Mouse (Mus musculus): ENCODE measurements around the gene Sirt4. TPM values are rescaled to one million over a fixed set of nuclear protein-coding genes. Genes with fewer than 3 reads are reported as not detected.
A peak's percentile ranks its signal among the peaks of the same experiment; 100 is the strongest.
"Not testable (repeated sequence)": the region's sequence is repeated elsewhere in the genome, so short reads cannot be mapped to it uniquely, and the experiment has no call there.

Gene Sirt4
- polyA plus RNA-seq, 1 experiment from 2014 or later, result 19.0 TPM

GRCm38 (mm10) chr5:115522531-115522930, 38.0 kb upstream of the Sirt4 start:
- peaks cover 11% of the 10 kb centered on the region; the same call in 1 of the 2 replicates for H3K36me3 ChIP-seq
- no peak overlapping the region for H3K4me3 ChIP-seq
- peaks cover 79% of the 10 kb centered on the region for H3K4me1 ChIP-seq
- H3K27me3 ChIP-seq (ENCODE audit: insufficient read depth, poor library complexity, severe bottlenecking), result no peaks in the 10 kb centered on the region
- H3K9me3 ChIP-seq, result no peaks in the 10 kb centered on the region
- peak overlapping the region; percentile 77 for H3K27ac ChIP-seq
- whole genome bisulfite sequencing, result 78% methylated on average over 4 of the region's 4 CpGs
- DNase-seq (ENCODE audit: low spot score), result no peak

- 69% methylated on average over 20 of the region's 21 CpGs for WGBS
- H3K4me1 ChIP-seq, result peaks cover 74% of the 10 kb centered on the region
- H3K36me3 ChIP-seq, result peaks cover 13% of the 10 kb centered on the region; the same call in 1 of the 2 replicates
- no peaks in the 10 kb centered on the region for H3K27me3 ChIP-seq (ENCODE audit: insufficient read depth, poor library complexity, severe bottlenecking)
- no peak overlapping the region for H3K4me3 ChIP-seq
- H3K27ac ChIP-seq, result peak overlapping the region; percentile 77
- no peak for DNase-seq (ENCODE audit: low spot score)
- H3K9me3 ChIP-seq, result no peaks in the 10 kb centered on the region
Observed at GRCm38 (mm10) chr5:115521553-115522461, 37.3 kb upstream of the Sirt4 start.

- Histone ChIP-seq H3K9me3 (no peaks in the 10 kb centered on the region), H3K4me3 (peak overlapping the region; percentile 20; the same call in 1 of the 2 replicates), H3K27me3 (ENCODE audit: insufficient read depth, poor library complexity, severe bottlenecking) (no peaks in the 10 kb centered on the region), H3K36me3 (peaks cover 10% of the 10 kb centered on the region; the same call in 1 of the 2 replicates), H3K4me1 (peaks cover 72% of the 10 kb centered on the region), H3K27ac (peak overlapping the region; percentile 77)
- WGBS, result 41% methylated on average over 21 of the region's 21 CpGs
- DNase-seq (ENCODE audit: low spot score), result no peak
Observed at GRCm38 (mm10) chr5:115520325-115520869, 35.9 kb upstream of the Sirt4 start.

- H3K36me3 ChIP-seq, result peaks cover 16% of the 10 kb centered on the region
- not testable (repeated sequence) for H3K4me3 ChIP-seq; H3K27me3 ChIP-seq (ENCODE audit: insufficient read depth, poor library complexity, severe bottlenecking); H3K27ac ChIP-seq; H3K9me3 ChIP-seq; DNase-seq (ENCODE audit: low spot score)
- H3K4me1 ChIP-seq, result peaks cover 67% of the 10 kb centered on the region
- WGBS, result 97% methylated on average over 7 of the region's 8 CpGs
Observed at GRCm38 (mm10) chr5:115518214-115518613, 33.7 kb upstream of the Sirt4 start.

GRCm38 (mm10) chr5:115517501-115517900, 33.0 kb upstream of the Sirt4 start:
- 93% methylated on average over 9 of the region's 9 CpGs for WGBS
- Histone ChIP-seq H3K4me3 (no peak overlapping the region), H3K27me3 (ENCODE audit: insufficient read depth, poor library complexity, severe bottlenecking) (no peaks in the 10 kb centered on the region), H3K27ac (no peak overlapping the region), H3K4me1 (peaks cover 60% of the 10 kb centered on the region), H3K9me3 (no peaks in the 10 kb centered on the region), H3K36me3 (peaks cover 19% of the 10 kb centered on the region)
- no peak for DNase-seq (ENCODE audit: low spot score)

GRCm38 (mm10) chr5:115516908-115517307, 32.4 kb upstream of the Sirt4 start:
- Histone ChIP-seq H3K27me3 (ENCODE audit: insufficient read depth, poor library complexity, severe bottlenecking) (no peaks in the 10 kb centered on the region), H3K36me3 (peaks cover 19% of the 10 kb centered on the region), H3K4me3 (no peak overlapping the region), H3K9me3 (no peaks in the 10 kb centered on the region), H3K27ac (no peak overlapping the region; the same call in 1 of the 2 replicates), H3K4me1 (peaks cover 56% of the 10 kb centered on the region)
- no peak for DNase-seq (ENCODE audit: low spot score)
- WGBS, result 84% methylated on average over 7 of the region's 7 CpGs

- H3K27ac ChIP-seq, result peak overlapping the region; percentile 85
- 68% methylated on average over 32 of the region's 32 CpGs for WGBS
- no peaks in the 10 kb centered on the region for H3K27me3 ChIP-seq (ENCODE audit: insufficient read depth, poor library complexity, severe bottlenecking)
- peaks cover 55% of the 10 kb centered on the region for H3K4me1 ChIP-seq
- 0 out of 2 replicates have a peak overlapping the region, but pooled peaks have one; percentile 9 for H3K4me3 ChIP-seq
- DNase-seq (ENCODE audit: low spot score), result no peak
- H3K9me3 ChIP-seq, result no peaks in the 10 kb centered on the region
- H3K36me3 ChIP-seq, result peaks cover 19% of the 10 kb centered on the region
Observed at GRCm38 (mm10) chr5:115516081-115516907, 31.8 kb upstream of the Sirt4 start.

- H3K4me3 ChIP-seq, result peak overlapping the region; percentile 15; the same call in 1 of the 2 replicates
- H3K4me1 ChIP-seq, result peaks cover 46% of the 10 kb centered on the region
- no peak for DNase-seq (ENCODE audit: low spot score)
- whole genome bisulfite sequencing, result 65% methylated on average over 20 of the region's 20 CpGs
- H3K9me3 ChIP-seq, result no peaks in the 10 kb centered on the region
- H3K27ac ChIP-seq, result peak overlapping the region; percentile 85
- peaks cover 19% of the 10 kb centered on the region for H3K36me3 ChIP-seq
- H3K27me3 ChIP-seq (ENCODE audit: insufficient read depth, poor library complexity, severe bottlenecking), result no peaks in the 10 kb centered on the region
Observed at GRCm38 (mm10) chr5:115514896-115515587, 30.5 kb upstream of the Sirt4 start.

GRCm38 (mm10) chr5:115514346-115514745, 29.8 kb upstream of the Sirt4 start:
- no peak for DNase-seq (ENCODE audit: low spot score)
- Histone ChIP-seq H3K36me3 (peaks cover 19% of the 10 kb centered on the region), H3K4me3 (peak overlapping the region; percentile 15; the same call in 1 of the 2 replicates), H3K4me1 (peaks cover 51% of the 10 kb centered on the region), H3K27ac (peak overlapping the region; percentile 85), H3K9me3 (no peaks in the 10 kb centered on the region), H3K27me3 (ENCODE audit: insufficient read depth, poor library complexity, severe bottlenecking) (no peaks in the 10 kb centered on the region)
- 92% methylated on average over 6 of the region's 6 CpGs for WGBS

- no peaks in the 10 kb centered on the region for H3K27me3 ChIP-seq (ENCODE audit: insufficient read depth, poor library complexity, severe bottlenecking)
- H3K9me3 ChIP-seq, result no peaks in the 10 kb centered on the region
- WGBS, result 94% methylated on average over 16 of the region's 16 CpGs
- H3K36me3 ChIP-seq, result peaks cover 19% of the 10 kb centered on the region
- H3K4me3 ChIP-seq, result no peak overlapping the region
- peak overlapping the region; percentile 18; the same call in 1 of the 2 replicates for H3K27ac ChIP-seq
- DNase-seq (ENCODE audit: low spot score), result no peak
- H3K4me1 ChIP-seq, result peaks cover 53% of the 10 kb centered on the region
Observed at GRCm38 (mm10) chr5:115513721-115514120, 29.2 kb upstream of the Sirt4 start.

GRCm38 (mm10) chr5:115513246-115513645, 28.7 kb upstream of the Sirt4 start:
- no peak for DNase-seq (ENCODE audit: low spot score)
- H3K9me3 ChIP-seq, result no peaks in the 10 kb centered on the region
- no peak overlapping the region for H3K4me3 ChIP-seq
- H3K36me3 ChIP-seq, result peaks cover 17% of the 10 kb centered on the region
- peaks cover 57% of the 10 kb centered on the region for H3K4me1 ChIP-seq
- peak overlapping the region; percentile 18; the same call in 1 of the 2 replicates for H3K27ac ChIP-seq
- H3K27me3 ChIP-seq (ENCODE audit: insufficient read depth, poor library complexity, severe bottlenecking), result no peaks in the 10 kb centered on the region
- WGBS, result 93% methylated on average over 14 of the region's 14 CpGs

- H3K27me3 ChIP-seq (ENCODE audit: insufficient read depth, poor library complexity, severe bottlenecking), result no peaks in the 10 kb centered on the region
- DNase-seq (ENCODE audit: low spot score), result no peak
- peaks cover 66% of the 10 kb centered on the region for H3K4me1 ChIP-seq
- H3K27ac ChIP-seq, result no peak overlapping the region
- no peaks in the 10 kb centered on the region for H3K9me3 ChIP-seq
- H3K4me3 ChIP-seq, result no peak overlapping the region
- WGBS, result 87% methylated on average over 7 of the region's 7 CpGs
- H3K36me3 ChIP-seq, result peaks cover 13% of the 10 kb centered on the region
Observed at GRCm38 (mm10) chr5:115512375-115512774, 27.9 kb upstream of the Sirt4 start.

Measured in heart, embryonic 10.5 days (tissue).